Mouse (Mus musculus) cerebellum, adult 9-10 months (tissue): Measurements from ENCODE around the gene Adgrf4.

Experiments
- DNase-seq: peaks from one replicate; pipeline ENCODE4 v3.0.0; 2022

Adgrf4 gene

GRCm38 (mm10) chr17:42692136-42692535, at the start of gene Adgrf4:
Gene Adgrf4 (minus strand): TSS chr17:42692284.
- no peak for DNase-seq

DNA sequence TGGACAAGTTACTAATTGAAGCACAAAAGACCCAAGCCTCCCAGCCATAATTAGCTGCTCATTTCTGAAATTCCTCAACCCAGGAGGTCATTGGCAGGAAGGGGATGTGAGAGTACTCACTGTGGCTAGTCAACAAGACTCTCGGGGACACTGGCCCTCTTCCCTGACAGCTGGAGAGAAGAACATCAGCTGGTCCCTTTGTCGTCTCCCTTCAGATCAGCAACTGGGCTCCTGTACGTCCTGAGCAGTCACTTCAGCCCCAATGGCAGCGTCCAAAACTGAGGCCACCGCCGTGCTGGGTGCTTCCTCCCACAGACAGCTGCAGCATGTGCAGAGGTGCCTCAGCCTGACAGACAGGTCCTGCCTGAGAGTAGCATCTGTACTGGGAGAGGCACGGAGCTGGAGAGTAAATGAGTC, 49.7 kb upstream of the Adgrf4 start, which contains the start of gene Adgrf2:
Gene Adgrf2, minus strand, starts transcription at position 379 of the 417 bp plus-strand sequence.
- DNase-seq, result no peak

GRCm38 (mm10) chr17:42738794-42739193, 46.7 kb upstream of the Adgrf4 start:
- no peak for DNase-seq

DNA sequence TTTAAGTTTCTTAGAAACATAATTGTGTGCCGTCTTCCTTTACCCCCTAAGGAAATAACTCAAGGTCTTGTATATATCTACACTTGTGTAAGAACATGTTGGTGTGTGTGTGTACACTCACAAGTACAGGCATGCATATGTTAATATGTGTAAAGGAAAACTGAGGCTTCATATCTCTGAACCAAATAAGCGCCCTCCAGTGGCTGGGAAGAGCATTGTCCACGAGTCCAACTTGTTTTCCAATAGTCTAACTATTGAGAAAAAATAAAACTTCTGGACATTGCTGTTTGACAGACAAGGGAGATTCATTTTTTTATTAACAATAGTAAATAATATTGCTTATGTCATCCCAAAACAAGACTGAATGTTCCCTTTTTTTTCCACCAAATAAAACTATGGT, 25.1 kb upstream of the Adgrf4 start:
- DNase-seq, result no peak

GRCm38 (mm10) chr17:42714991-42715390, 22.9 kb upstream of the Adgrf4 start:
- DNase-seq, result no peak

- no peak for DNase-seq
These were observed 18.6 kb upstream of the Adgrf4 start for GRCm38 (mm10) chr17:42710717-42711116.

GRCm38 (mm10) chr17:42705611-42706010, 13.5 kb upstream of the Adgrf4 start:
- no peak for DNase-seq

GRCm38 (mm10) chr17:42702198-42702597, 10.1 kb upstream of the Adgrf4 start:
- DNase-seq, result no peak

- DNase-seq, result no peak
These were observed 2.6 kb upstream of the Adgrf4 start for GRCm38 (mm10) chr17:42694730-42695129.

DNA sequence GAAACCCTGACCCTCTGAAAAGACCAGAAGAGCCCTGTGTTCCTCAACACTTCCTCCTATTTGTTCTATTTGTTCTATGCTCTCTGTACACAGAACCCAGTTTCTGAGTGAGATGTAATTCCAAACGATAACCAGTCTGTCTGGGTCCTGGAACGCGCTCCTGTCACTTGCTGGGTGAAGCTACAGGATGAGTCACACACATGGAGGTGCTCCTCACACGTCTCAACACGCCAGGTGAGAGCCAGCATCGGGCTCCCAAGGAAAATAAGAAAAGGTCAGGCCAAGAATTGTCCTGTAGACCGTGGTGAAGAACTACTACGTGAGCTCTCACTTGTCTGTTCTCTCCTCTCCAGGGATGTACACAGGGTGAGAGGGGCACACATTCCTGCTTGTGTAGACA, 1.6 kb downstream of the Adgrf4 start:
- DNase-seq, result no peak

DNA sequence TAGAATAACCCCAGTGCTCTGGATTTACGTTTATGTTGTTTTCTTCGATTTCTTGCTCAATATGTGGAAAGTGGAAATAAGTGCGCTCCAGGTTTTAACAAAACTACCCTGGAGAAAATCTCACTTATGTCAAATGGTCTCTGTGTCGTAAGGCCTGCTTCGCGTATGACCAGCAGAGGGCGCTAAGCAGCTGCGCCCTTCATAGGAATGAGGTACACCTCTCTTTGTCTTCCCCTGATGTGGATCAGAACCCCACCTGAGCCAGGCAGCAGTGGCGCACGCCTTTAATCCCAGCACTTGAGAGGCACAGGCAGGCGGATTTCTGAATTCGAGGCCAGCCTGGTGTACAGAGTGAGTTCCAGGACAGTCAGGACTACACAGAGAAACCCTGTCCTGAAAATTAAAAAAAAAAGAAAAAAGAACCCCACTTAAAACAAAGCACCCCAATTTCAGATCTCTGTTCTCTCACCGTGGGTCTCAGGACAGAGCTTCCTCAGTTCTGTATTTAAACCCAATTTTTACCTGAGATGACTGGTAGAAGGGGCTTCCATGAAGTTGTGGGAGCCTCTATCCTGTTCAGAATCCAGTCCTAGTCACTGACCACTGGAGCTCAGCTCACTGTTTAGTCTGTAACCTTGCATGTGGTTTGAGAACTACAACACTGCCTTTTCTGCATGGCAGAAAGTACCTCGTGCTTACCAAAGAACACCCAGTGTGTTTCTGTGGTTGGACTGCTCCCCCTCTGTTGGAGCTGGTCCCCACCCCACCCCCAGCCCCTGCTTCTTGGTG, 33.3 kb downstream of the Adgrf4 start:
- DNase-seq, result peak; percentile 26

- DNase-seq, result no peak
These were observed 48.7 kb downstream of the Adgrf4 start for GRCm38 (mm10) chr17:42643416-42643815.

DNA sequence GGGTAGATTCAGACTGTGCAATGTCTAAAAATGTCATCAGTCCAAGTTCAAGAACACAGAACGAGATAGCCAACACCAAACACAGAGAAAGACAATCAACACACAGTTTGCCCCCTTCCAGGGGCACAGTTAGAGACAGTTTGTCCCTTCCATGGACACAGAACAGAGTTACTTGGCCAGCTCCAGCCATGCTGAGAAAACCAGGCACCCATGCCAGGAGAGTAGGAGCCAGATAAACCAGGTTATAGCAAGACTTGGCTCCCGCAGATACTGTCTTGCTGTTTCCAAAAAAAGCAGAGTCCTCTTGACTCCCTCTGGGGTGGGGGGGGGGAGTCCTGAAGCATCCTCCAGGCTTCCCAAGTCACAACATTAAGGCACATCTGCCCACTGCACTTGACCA, 61.9 kb downstream of the Adgrf4 start:
- DNase-seq, result no peak

DNA sequence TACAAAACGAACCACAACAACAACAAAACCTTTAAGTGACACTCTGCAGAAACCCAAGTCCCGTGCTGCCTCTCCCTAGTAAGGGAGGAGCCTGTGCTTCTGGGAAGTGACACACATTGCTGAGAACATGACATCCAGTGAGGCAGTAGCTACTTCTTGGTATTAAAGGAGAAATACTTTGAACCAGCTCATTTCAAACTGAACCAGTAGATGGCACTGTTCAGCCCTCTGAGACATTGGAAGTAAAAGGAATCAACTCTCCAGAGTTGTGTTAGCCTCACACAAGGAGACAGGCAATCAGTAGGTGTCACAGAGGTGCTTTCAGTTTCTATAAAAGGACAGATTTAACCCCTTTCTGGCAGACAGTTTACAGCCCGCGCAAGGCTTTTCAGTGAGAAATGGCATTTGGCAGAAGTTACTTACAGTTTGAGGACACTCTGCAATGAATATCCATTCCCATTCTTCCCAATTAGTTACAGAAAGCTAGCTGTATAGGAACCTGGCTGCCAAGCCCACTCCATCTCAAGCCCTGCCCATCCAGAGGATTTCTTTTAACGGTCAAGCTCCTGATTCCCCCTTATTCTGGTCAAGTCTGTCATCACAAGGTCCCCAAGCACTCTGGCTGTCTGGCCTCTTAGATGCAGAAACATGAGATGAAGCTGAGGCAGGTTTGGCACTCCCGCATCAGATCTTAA, 78.9 kb downstream of the Adgrf4 start:
- DNase-seq, result peak; percentile 56

- no peak for DNase-seq
These were observed 80.8 kb downstream of the Adgrf4 start, which contains the start of gene Opn5 for GRCm38 (mm10) chr17:42611295-42611694. Gene Opn5 (minus strand): TSS chr17:42611395.

DNA sequence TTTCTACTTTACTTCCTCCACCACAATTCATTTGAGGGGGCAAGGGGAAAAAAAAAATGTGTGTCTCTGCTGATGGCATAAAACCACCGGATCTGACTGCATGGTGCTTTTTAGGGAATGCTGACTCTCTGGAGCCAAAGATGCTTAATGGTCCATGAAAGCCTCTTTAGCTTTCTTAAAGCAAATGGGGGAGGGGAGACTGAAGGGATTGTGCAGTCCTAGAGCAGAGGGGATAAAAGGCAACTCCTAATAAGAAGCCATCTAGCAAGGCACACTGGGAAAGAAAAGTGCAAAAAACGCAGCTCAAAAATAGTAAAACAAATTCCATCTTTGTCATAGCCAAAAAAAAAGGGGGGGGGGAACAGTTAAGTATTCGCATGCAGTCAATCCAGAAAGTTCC, 83.8 kb downstream of the Adgrf4 start:
- DNase-seq, result no peak
